Mouse (Mus musculus): ENCODE data around the gene Rasa4.
A peak's percentile ranks its signal among the peaks of the same experiment; 100 is the strongest.
"Not testable (repeated sequence)": the region's sequence is repeated elsewhere in the genome, so short reads cannot be mapped to it uniquely, and the experiment has no call there.

Rasa4 gene

GRCm38 (mm10) chr5:136109042-136109441 lies 25.3 kb downstream of the Rasa4 start:
- DNase-seq (ENCODE audit: low spot score in 2 of 2), result no peak

- DNase-seq (ENCODE audit: low spot score in 2 of 2), result not testable (repeated sequence)
Observed at GRCm38 (mm10) chr5:136113546-136113945, 29.8 kb downstream of the Rasa4 start.

DNA sequence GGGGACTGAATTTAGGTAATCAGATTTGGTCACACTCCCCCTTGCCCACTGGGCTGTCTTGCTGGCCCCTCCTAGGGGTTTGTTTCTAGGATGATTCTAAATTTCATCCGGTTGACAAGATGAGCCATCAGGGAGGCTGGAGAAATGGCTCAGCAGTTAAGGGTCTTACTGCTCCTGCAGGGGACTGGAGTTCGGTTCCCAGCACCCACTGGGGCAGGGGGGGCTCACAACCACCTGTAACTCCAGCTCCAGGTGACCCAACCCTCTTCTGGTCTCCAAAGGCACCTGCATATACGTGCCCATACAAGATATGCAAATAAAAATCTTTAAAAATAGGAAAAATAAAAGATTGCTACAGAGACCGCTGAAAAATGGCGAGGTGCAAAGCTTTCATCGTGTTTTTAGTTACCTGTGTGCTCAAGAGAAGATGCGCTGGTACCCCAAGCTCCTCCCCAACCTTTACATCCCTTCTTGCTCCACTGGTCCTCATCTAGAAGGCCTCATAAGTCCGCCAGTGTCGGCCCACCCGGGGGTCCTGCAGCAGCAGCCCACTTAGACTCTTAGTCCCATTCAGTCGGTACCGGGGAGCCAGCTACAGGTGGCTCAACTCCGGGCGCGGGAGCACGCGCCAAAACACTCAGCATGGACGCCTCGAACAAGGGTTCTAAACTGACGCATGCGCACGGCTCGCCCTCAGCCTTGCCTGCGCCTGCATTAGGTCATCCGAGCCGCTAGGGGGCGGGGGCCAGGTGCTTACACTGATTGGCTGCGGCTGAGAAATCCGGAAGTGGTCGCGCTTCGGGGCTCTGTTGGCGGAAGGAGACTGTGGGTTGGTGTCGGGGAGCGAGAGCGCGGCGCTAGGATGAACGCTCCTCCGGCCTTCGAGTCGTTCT lies 32.4 kb downstream of the Rasa4 start, which contains the start of gene Polr2j:
TSS of gene Polr2j (plus strand) at position 741 of the 893 bp plus-strand sequence.
- peak; percentile 95 to 98 for DNase-seq (ENCODE audit: low spot score in 2 of 2)

- DNase-seq (ENCODE audit: low spot score in 2 of 2), result no peak
Observed at GRCm38 (mm10) chr5:136116784-136117112, 33.0 kb downstream of the Rasa4 start.

GRCm38 (mm10) chr5:136122165-136122564 lies 38.4 kb downstream of the Rasa4 start:
- no peak for DNase-seq (ENCODE audit: low spot score in 2 of 2)

DNA sequence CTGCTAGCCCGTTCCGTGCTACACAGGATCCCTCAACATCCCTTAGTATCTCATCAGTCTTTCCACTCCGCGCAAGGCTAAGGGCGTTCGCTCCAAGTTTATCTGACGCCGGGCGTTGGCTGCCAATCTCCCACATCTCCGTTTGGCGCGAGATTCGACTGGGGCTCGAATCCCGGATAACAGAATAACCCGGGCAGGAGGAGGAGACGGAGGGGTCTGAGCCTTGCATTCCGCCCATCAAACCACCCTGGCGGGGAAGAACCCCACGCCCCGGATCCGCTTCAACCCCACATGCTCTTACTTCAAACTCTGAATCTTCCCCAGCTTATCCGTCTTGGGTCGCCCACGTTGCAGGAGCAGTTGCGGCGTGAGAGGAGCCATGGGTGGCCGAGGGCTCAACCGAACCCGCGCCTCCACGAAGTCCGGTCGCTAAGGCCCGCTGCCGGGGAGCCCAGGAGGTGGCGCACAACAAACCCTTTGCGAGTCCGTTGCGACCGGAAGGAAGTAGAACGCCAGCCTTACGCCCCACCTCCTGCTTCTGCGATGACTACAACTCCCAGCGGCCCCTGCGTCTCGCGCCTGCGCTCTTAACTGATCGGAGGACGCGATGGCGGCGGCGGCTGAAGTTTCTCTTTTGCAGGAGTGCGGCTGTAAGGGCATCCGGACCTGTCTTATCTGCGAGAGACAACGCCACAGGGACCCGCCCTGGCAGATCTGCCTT lies 52.0 kb downstream of the Rasa4 start, which contains the start of the genes Lrwd1 and Alkbh4:
TSS of gene Lrwd1 (minus strand) at position 504 of the 721 bp plus-strand sequence.
TSS of gene Alkbh4 (plus strand) at position 576 of the 721 bp plus-strand sequence.
- DNase-seq (ENCODE audit: low spot score in 2 of 2), result peak; percentile 95 to 97

GRCm38 (mm10) chr5:136136292-136136990 lies 52.7 kb downstream of the Rasa4 start:
- no peak for DNase-seq (ENCODE audit: low spot score in 2 of 2)

- peak; percentile 39 to 70 for DNase-seq (ENCODE audit: low spot score in 2 of 2)
Observed at GRCm38 (mm10) chr5:136137658-136138274, 54.0 kb downstream of the Rasa4 start.

GRCm38 (mm10) chr5:136139393-136139792 lies 55.7 kb downstream of the Rasa4 start:
- DNase-seq (ENCODE audit: low spot score in 2 of 2), result no peak

- no peak for DNase-seq (ENCODE audit: low spot score in 2 of 2)
Observed at GRCm38 (mm10) chr5:136140057-136140482, 56.4 kb downstream of the Rasa4 start.

GRCm38 (mm10) chr5:136142746-136143145 lies 59.0 kb downstream of the Rasa4 start:
- DNase-seq (ENCODE audit: low spot score in 2 of 2), result no peak

GRCm38 (mm10) chr5:136143161-136143755 lies 59.5 kb downstream of the Rasa4 start:
- DNase-seq (ENCODE audit: low spot score in 2 of 2), result no peak

- DNase-seq (ENCODE audit: low spot score in 2 of 2), result no peak
Observed at GRCm38 (mm10) chr5:136144606-136145430, 61.1 kb downstream of the Rasa4 start.

DNA sequence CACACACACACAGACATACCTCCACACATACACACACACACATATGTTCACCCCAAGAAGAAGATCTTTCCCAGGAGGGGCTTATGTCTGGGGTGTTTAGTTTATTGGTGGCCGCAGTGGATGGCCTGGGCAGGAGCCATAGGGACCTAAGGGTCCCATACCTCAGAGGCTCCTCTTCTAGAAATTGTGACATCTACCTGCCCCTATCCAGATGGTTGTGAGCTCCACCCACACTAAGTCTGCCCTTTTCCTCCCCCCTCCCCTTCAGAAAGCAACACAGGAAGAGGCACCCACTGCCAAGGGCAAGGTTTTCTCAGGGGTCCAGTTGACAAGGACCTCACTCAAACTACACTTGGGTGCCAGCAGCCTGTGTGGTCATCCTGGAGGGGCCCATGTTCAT lies 63.2 kb downstream of the Rasa4 start:
- no peak for DNase-seq (ENCODE audit: low spot score in 2 of 2)

- DNase-seq (ENCODE audit: low spot score in 2 of 2), result no peak
Observed at GRCm38 (mm10) chr5:136147704-136148103, 64.0 kb downstream of the Rasa4 start.

GRCm38 (mm10) chr5:136149134-136149576 lies 65.4 kb downstream of the Rasa4 start:
- DNase-seq (ENCODE audit: low spot score in 2 of 2), result peak in 1 of 2 experiments; percentile 46

DNA sequence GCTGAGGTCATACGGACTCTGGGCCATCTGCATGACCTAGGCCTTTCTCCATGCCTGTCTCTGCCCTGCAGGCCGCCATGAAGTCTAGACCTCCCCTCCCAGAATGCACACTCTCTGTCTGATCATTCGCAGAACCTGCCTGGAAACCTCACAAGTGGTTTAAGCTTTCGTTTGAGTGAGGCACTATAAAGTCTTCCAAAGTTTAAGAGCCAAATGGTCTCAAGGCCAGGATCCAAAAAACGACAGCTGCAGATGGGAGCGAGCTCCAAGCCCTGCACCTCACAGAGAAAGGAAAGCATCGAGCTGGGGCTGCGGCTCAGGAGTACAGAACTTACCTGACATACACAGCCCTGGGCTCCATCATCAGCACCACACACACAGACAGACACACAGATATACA lies 68.6 kb downstream of the Rasa4 start:
- no peak for DNase-seq (ENCODE audit: low spot score in 2 of 2)

DNA sequence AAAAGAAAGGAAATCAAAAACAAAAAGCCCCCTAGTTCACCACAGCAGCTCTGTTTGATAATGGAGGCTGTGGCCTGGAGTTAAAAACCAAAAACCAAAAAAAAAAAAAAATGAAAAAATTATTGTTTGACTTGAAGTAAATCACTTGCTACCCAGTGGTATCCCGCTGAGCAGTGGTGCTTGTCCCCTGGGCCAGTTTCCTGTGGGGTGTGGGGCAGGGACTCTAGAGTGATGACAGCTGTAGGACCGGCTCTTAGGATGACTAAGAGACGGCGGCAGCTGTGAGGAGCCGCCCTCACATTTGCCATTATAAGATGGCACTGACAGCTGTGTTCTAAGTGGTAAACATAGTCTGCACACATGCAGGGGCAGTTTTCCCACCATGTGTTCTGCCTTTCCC lies 71.7 kb downstream of the Rasa4 start:
- DNase-seq (ENCODE audit: low spot score in 2 of 2), result no peak

- DNase-seq (ENCODE audit: low spot score in 2 of 2), result not testable (repeated sequence)
Observed at GRCm38 (mm10) chr5:136160084-136160483, 76.4 kb downstream of the Rasa4 start.

Measured in spleen, postnatal 14 days (tissue).